Mouse (Mus musculus) adrenal gland, postnatal 4 days (tissue): ENCODE measurements around the gene Neil1. TPM values are rescaled to one million over a fixed set of nuclear protein-coding genes. Genes with fewer than 3 reads are reported as not detected.
A peak's percentile ranks its signal among the peaks of the same experiment; 100 is the strongest.

ENCODE experiments used
- DNase-seq, 2 experiments: peaks; one replicate each; pipeline ENCODE4 v3.0.0; 2021 to 2022; ENCODE audit warnings: low spot score in 2 of 2, mixed read lengths in 2 of 2
- total RNA-seq, 2 experiments: library from RNA; stranded (reverse); gene quantifications; 2 replicates each; pipeline ENCODE4 v1.2.3; 2021

The Neil1 gene
- total RNA-seq, 2 experiments from 2014 or later: 10.8 to 11.1 TPM

DNA sequence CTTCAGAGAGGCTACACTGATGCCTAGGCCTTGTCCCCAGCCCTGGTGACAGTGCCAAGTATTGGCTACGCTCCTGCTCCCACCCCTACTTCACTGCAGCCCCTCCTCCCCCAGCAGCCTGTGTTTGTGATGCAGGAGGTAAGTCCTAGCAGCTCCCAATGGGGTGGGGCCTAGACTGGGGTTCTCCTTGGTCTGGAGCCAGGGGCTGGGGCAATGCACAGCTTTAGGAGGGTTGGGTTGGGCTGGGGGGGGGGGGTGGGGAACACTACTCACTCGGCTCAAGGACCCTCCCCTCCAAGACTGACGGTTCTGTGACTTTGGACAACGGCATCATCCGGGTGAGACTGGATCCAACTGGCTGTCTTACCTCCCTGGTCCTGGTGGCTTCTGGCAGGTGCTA lies 8.5 kb downstream of the Neil1 start:
- no peak for DNase-seq

GRCm38 (mm10) chr9:57139110-57139509 lies 9.0 kb downstream of the Neil1 start:
- no peak for DNase-seq

DNA sequence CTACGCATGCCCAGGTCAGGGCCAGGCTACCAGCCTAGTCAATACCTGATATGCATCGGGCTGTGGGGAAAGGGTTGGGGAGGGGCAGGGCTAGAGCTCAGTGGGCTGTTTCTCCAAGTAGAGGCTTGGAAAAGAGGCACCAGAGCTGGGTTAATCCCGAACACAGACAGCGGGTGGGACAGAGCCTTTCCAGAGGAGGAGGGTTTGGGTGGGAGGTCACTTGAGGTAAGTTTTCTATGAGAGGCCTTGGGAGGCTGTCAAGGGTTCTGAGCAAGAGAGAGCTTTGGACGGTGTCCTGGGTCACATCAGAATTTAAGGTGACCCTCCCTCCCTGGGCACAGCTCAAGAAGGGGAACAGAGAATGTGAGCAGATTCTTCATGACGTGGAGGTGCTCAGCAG lies 9.6 kb downstream of the Neil1 start:
- no peak for DNase-seq

- DNase-seq: no peak
These were observed 10.3 kb downstream of the Neil1 start for GRCm38 (mm10) chr9:57137777-57138176.

DNA sequence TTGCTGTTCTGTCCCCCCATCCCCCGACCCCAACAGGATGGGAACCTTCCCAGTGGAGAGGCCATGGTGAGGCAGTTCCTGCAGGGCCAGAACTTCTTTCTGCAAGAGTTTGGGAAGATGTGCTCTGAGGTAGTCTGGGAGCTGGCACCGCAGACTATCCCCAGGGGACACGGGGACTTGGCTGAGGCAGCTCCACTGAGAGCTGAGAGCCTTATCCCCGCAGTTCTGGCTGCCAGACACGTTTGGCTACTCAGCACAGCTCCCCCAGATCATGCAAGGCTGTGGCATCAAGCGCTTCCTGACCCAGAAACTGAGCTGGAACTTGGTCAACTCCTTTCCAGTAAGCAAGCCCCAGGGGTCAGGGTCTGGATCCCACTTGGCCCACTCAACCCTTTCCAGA lies 10.9 kb downstream of the Neil1 start:
- DNase-seq: no peak

DNA sequence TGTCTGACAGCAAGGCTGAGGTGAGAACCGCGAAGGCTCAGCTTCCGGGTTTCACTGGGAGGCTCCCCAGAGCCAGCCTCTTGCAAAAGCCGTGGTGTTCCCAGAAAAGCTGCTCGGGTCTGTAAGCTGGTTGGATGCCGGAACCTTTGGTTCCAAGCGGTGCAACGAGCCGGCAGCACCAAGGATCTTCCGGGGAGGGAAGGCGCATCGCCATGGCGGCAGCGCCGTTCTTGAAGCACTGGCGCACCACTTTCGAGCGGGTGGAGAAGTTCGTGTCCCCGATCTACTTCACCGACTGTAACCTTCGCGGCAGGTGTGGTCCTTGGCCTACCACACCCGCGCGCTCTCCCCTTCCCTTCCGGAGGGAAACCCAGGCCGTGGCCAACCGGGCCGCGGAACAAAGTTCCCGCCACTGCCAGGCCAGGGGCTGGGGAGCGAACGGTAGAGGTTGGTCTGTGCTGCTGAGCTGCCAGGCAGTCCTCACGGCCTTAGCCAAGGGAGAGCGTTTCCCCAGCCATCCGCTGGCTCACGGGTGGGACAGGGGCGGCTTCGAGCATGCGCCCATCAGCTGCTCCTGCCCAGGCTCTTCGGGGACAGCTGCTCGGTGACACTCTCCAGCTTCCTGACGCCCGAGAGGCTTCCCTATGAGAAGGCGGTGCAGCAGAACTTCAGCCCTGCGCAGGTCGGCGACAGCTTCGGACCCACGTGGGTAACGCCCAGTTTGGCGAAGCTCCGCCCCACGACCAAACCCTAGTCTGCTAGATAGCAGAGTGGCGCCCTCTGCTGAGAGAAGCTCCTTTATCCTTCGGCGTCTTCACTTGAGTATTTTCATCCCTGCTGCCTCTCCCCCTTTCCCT lies 17.3 kb downstream of the Neil1 start, which contains the start of gene Man2c1:
Man2c1 (plus strand) TSS at position 114 of the 857 bp plus-strand sequence.
- peak; percentile 76 to 85 for DNase-seq

DNA sequence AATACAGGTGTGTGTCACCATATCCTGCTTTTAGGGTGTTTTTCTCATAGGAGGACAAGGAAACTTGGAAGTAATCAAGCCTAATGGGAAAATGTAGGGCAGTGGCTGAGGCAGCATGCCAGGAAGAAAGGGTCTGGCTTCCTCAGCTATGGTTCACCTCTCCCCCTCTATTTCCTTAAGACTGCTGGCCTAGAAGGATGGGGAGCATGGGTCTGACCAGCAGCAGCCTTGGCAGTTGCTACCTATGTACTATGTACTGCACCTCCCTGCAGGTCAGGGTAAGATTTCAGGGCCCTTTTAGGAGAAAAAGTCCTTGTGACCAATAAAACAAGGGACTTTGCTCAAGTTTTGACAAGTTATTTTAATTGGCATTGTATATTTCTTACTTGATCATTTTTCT lies 18.5 kb downstream of the Neil1 start:
- DNase-seq: no peak

DNA sequence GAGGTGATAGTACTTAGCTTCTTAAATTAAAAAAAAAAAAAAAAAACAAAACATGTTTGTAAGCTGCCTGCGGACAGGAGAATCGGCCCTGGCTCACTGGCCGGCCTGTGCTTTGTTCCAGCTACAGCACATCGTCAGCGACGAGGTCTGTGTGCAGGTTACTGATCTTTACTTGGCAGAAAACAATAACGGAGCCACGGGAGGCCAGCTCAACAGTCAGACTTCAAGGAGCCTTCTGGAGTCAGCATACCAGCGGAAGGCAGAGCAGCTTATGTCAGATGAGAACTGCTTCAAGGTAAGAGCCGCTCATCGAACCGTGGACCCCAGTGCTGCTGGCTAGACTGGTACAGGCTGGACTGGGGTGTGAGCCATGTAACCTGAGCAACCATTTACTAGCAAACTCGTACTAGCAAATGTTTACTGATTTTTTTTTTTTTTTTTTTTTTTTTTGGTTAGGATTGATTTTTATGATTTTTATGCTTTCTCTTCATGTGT lies 30.8 kb downstream of the Neil1 start:
- no peak for DNase-seq

Other genes with a start within 250 kb of the Neil1 start
- 10 to 100 TPM; 28.4 to 30.7 TPM for gene Snx33, start 219.9 kb downstream of the Neil1 start, total RNA-seq
- 10 to 100 TPM; 87.2 to 87.5 TPM for gene Imp3, start 210.8 kb downstream of the Neil1 start, total RNA-seq
- gene Snupn, start 197.4 kb downstream of the Neil1 start, total RNA-seq: 10 to 100 TPM; 13.3 to 14.2 TPM
- gene Ptpn9, start 153.4 kb downstream of the Neil1 start, total RNA-seq: 10 to 100 TPM; 60.1 to 62.0 TPM
- 10 to 100 TPM; 58.0 to 64.5 TPM for gene Sin3a, start 76.3 kb downstream of the Neil1 start, total RNA-seq
- gene Man2c1, start 17.6 kb downstream of the Neil1 start, total RNA-seq: 100 to 1,000 TPM; 172 to 175 TPM
- gene Commd4, start 10.0 kb upstream of the Neil1 start, total RNA-seq: 10 to 100 TPM; 65.7 to 78.2 TPM
- not detected for gene Trcg1, start 88.3 kb upstream of the Neil1 start, total RNA-seq
- gene 1700017B05Rik, start 114.3 kb upstream of the Neil1 start, total RNA-seq: 10 to 100 TPM; 73.3 to 79.1 TPM